Mouse (Mus musculus): Measurements from ENCODE around the gene Gm49321.

DNA sequence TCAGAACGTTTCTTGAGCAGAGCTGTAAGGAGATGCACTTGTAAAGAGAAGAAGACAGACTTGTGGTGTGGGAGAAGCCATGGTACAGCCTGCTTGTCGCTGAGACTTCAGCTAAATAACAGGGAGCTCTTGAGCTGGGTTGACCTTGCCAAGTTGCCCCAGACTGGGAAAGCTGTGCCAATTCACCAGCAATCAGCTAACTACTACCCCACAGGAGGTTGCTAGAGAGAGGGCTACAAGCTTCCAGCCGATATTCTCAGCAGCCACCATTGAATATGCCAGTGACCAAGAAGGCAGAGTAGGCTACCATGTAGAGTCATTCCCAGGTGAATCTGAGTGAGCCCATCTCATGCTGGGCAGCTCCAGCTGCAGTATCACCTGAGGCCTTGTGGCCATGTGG is 47.4 kb upstream of the Gm49321 start:
- no peak for TF ChIP-seq GATA1 (IDR thresholded peaks at IDR 0.05; ENCODE audit: borderline replicate concordance, low read length)
- no peak for TF ChIP-seq FLI1 (IDR thresholded peaks at IDR 0.05; ENCODE audit: low read length)

All from megakaryocyte, embryonic 14.5 days (primary cell).